Mouse (Mus musculus) CH12.LX (cell line): ENCODE results near the gene Gm10226. TPM values are rescaled to one million over a fixed set of nuclear protein-coding genes. Genes with fewer than 3 reads are reported as not detected.
A peak's percentile ranks its signal among the peaks of the same experiment; 100 is the strongest.
"Not testable (repeated sequence)": the region's sequence is repeated elsewhere in the genome, so short reads cannot be mapped to it uniquely, and the experiment has no call there.

Experiments used
- DNase-seq: peaks from one replicate; pipeline ENCODE4 v3.0.0-alpha.2; 2013; ENCODE audit errors: extremely low read depth
- H3K27ac ChIP-seq: 2 replicates; pipeline ENCODE4 v1.5.1; 2012; ENCODE audit warnings: low read depth, mild to moderate bottlenecking, control low read depth, moderate library complexity; ENCODE audit not compliant: insufficient read depth
- H3K27me3 ChIP-seq: replicated peaks from 2 replicates; pipeline ENCODE3; 2012; ENCODE audit warnings: inconsistent platforms
- H3K36me3 ChIP-seq, 2 experiments: replicated peaks in 1 of 2; 2 replicates each; pipeline versions ENCODE3 to v1.6.1; 2012; ENCODE audit warnings: inconsistent platforms in 1 of 2, low read length in 1 of 2, mild to moderate bottlenecking in 1 of 2, mixed read lengths in 1 of 2, moderate library complexity in 1 of 2; ENCODE audit not compliant: control insufficient read depth in 1 of 2, insufficient read depth in 1 of 2
- H3K4me1 ChIP-seq, 2 experiments: 2 replicates each; pipeline ENCODE4 v1.6.1; 2012; ENCODE audit warnings: inconsistent platforms in 1 of 2, moderate library complexity in 1 of 2; ENCODE audit not compliant: insufficient read depth in 2 of 2, control insufficient read depth in 1 of 2
- H3K4me2 ChIP-seq: 2 replicates; pipeline ENCODE4 v1.6.1; 2012; ENCODE audit warnings: low read depth, mild to moderate bottlenecking, control low read depth; ENCODE audit not compliant: poor library complexity, insufficient read depth, severe bottlenecking
- H3K4me3 ChIP-seq, 3 experiments: fragments of 150-350 bp in 1 of 3; sonication (generic) in 1 of 3; replicated peaks in 1 of 3; 2 replicates each; pipeline versions ENCODE3 to v1.5.1; 2011 to 2012; ENCODE audit warnings: low read depth in 2 of 3, low read length in 2 of 3, mild to moderate bottlenecking in 2 of 3, moderate library complexity in 2 of 3, control low read depth in 1 of 3, improper control_type of control experiment in 1 of 3, inconsistent platforms in 1 of 3, mixed read lengths in 1 of 3; ENCODE audit not compliant: poor library complexity in 1 of 3
- H3K79me2 ChIP-seq: replicated peaks from 2 replicates; pipeline ENCODE4 v1.6.1; 2012; ENCODE audit warnings: mild to moderate bottlenecking, moderate library complexity; ENCODE audit not compliant: control insufficient read depth, poor library complexity, insufficient read depth, severe bottlenecking; ENCODE audit errors: extremely low read depth
- H3K9ac ChIP-seq: 2 replicates; pipeline ENCODE4 v1.6.1; 2012; ENCODE audit warnings: low read depth, mild to moderate bottlenecking, control low read depth, moderate library complexity; ENCODE audit not compliant: insufficient read depth
- H3K9me3 ChIP-seq: replicated peaks from 2 replicates; pipeline ENCODE3; 2012; ENCODE audit warnings: low read length, inconsistent platforms, mixed read lengths
- BHLHE40 ChIP-seq: IDR thresholded peaks from 2 replicates; pipeline ENCODE4 v1.6.1; 2011; ENCODE audit warnings: mild to moderate bottlenecking, low read depth, low read length, improper control_type of control experiment
- CHD1 ChIP-seq: IDR thresholded peaks from 2 replicates; pipeline ENCODE4 v1.6.1; 2012; ENCODE audit warnings: low read depth, low read length, improper control_type of control experiment, inconsistent platforms
- CHD2 ChIP-seq: IDR thresholded peaks from 2 replicates; pipeline ENCODE4 v1.6.1; 2011; ENCODE audit warnings: low read length, improper control_type of control experiment
- E2F4 ChIP-seq: IDR thresholded peaks from 2 replicates; pipeline ENCODE4 v1.6.1; 2011; ENCODE audit warnings: low read depth, low read length, improper control_type of control experiment; ENCODE audit not compliant: insufficient replicate concordance
- EP300 ChIP-seq: IDR thresholded peaks from 2 replicates; pipeline ENCODE4 v1.6.1; 2011; ENCODE audit warnings: low read length, improper control_type of control experiment
- ETS1 ChIP-seq: conservative IDR thresholded peaks from 2 replicates; pipeline ENCODE4 v1.6.1; 2012; ENCODE audit warnings: low read depth, mild to moderate bottlenecking, inconsistent platforms, low read length, improper control_type of control experiment, moderate library complexity
- IRF4 ChIP-seq: IDR thresholded peaks from 2 replicates; pipeline ENCODE4 v1.6.1; 2014; ENCODE audit warnings: low read depth, mild to moderate bottlenecking, inconsistent platforms, low read length, improper control_type of control experiment
- KAT2A ChIP-seq: IDR thresholded peaks from 2 replicates; pipeline ENCODE4 v1.6.1; 2012; ENCODE audit warnings: low read length, improper control_type of control experiment, inconsistent platforms; ENCODE audit not compliant: insufficient replicate concordance
- MAFK ChIP-seq: IDR thresholded peaks from 2 replicates; pipeline ENCODE4 v1.6.1; 2011; ENCODE audit warnings: low read length, improper control_type of control experiment; ENCODE audit not compliant: insufficient replicate concordance
- MAX ChIP-seq: IDR thresholded peaks from 2 replicates; pipeline ENCODE4 v1.6.1; 2011; ENCODE audit warnings: low read length, improper control_type of control experiment
- MAZ ChIP-seq: IDR thresholded peaks from 2 replicates; pipeline ENCODE4 v1.6.1; 2012; ENCODE audit warnings: low read depth, mild to moderate bottlenecking, inconsistent platforms, low read length, improper control_type of control experiment, moderate library complexity
- MEF2A ChIP-seq: IDR thresholded peaks from 2 replicates; pipeline ENCODE4 v1.6.1; 2014; ENCODE audit warnings: low read depth, mild to moderate bottlenecking, inconsistent platforms, low read length, improper control_type of control experiment, borderline replicate concordance
- MYC ChIP-seq: IDR thresholded peaks from 2 replicates; pipeline ENCODE4 v1.6.1; 2011; ENCODE audit warnings: low read depth, mild to moderate bottlenecking, improper control_type of control experiment, low read length
- NELFE ChIP-seq: IDR thresholded peaks from 2 replicates; pipeline ENCODE4 v1.6.1; 2011; ENCODE audit warnings: low read depth, low read length, improper control_type of control experiment
- NRF1 ChIP-seq: IDR thresholded peaks from 2 replicates; pipeline ENCODE4 v1.6.1; 2014; ENCODE audit warnings: low read depth, mild to moderate bottlenecking, inconsistent platforms, low read length, improper control_type of control experiment, moderate library complexity
- POLR2AphosphoS2 ChIP-seq: IDR thresholded peaks from 2 replicates; pipeline ENCODE4 v1.6.1; 2011; ENCODE audit warnings: low read depth, low read length, improper control_type of control experiment
- RCOR1 ChIP-seq: conservative IDR thresholded peaks from 2 replicates; pipeline ENCODE4 v1.6.1; 2012; ENCODE audit warnings: low read depth, mild to moderate bottlenecking, inconsistent platforms, low read length, improper control_type of control experiment
- SMC3 ChIP-seq: IDR thresholded peaks from 2 replicates; pipeline ENCODE4 v1.6.1; 2011; ENCODE audit warnings: low read depth, low read length, improper control_type of control experiment
- ZC3H11A ChIP-seq: IDR thresholded peaks from 2 replicates; pipeline ENCODE4 v1.6.1; 2012; ENCODE audit warnings: low read depth, mild to moderate bottlenecking, inconsistent platforms, low read length, improper control_type of control experiment
- ZMIZ1 ChIP-seq: IDR thresholded peaks from 2 replicates; pipeline ENCODE4 v1.6.1; 2012; ENCODE audit warnings: low read depth, mild to moderate bottlenecking, inconsistent platforms, low read length, improper control_type of control experiment
- ZNF384 ChIP-seq: IDR thresholded peaks from 2 replicates; pipeline ENCODE4 v1.6.1; 2012; ENCODE audit warnings: low read depth, low read length, improper control_type of control experiment, inconsistent platforms
- dilution Hi-C: fragments of 300-500 bp; cut with MboI; formaldehyde crosslinking; loops from 2 replicates; pipeline ENCODE4 v1.14.3; 2020; ENCODE audit warnings: low sequenced_read_pairs; ENCODE audit not compliant: extremely low pct_unique_long_range_greater_than_20kb, extremely low pct_ligation_motif_present
- in situ Hi-C: fragments of 300-500 bp; cut with MboI; formaldehyde crosslinking; loops from 3 replicates; pipeline ENCODE4 v1.14.3; 2019; ENCODE audit warnings: low sequenced_read_pairs, low pct_ligation_motif_present, low pct_unique_long_range_greater_than_20kb, mixed read lengths
- polyA plus RNA-seq: library from polyadenylated mRNA; unstranded; fragments of >175 nt; gene quantifications from 2 replicates; pipeline ENCODE4 v1.2.1, GENCODE M21; 2012; ENCODE audit warnings: low read depth; ENCODE audit not compliant: insufficient read length
- total RNA-seq, 2 experiments: library from RNA; depleted of rRNA; stranded (reverse); fragments of 300-350 nt in 1 of 2; fragments of >200 nt in 1 of 2; gene quantifications; 2 replicates each; pipeline ENCODE4 v1.2.3; 2012 to 2014

Gene Gm10226
- total and polyA plus RNA-seq, 3 experiments = 3.1 to 5.5 (median 4.8) TPM

GRCm38 (mm10) chr17:21708401-21708800, 16.7 kb downstream of the Gm10226 start:
- no peaks in the 10 kb centered on the region for H3K9me3 ChIP-seq
- DNase-seq = no peak
- H3K27me3 ChIP-seq = no peaks in the 10 kb centered on the region
- peaks cover 0 to under 1% of the 10 kb centered on the region in 2 experiments for H3K36me3 ChIP-seq
- H3K79me2 ChIP-seq = no peaks in the 10 kb centered on the region
- TF ChIP-seq ZC3H11A = no peak
- TF ChIP-seq E2F4 = no peak
- no peak for TF ChIP-seq MAFK
- no peak for TF ChIP-seq MAX
- no peak for TF ChIP-seq KAT2A
- no peak for TF ChIP-seq NELFE
- no peak for TF ChIP-seq CHD2
- TF ChIP-seq MYC = no peak
- no peak for TF ChIP-seq IRF4
- TF ChIP-seq EP300 = no peak
- TF ChIP-seq BHLHE40 = no peak
- TF ChIP-seq ZNF384 = no peak
- TF ChIP-seq, all 38 proteins: peak for 0
- Histone ChIP-seq H3K4me3 (peak overlapping the region; percentile 46 to 68 (median 60)), H3K4me2 (peak overlapping the region; percentile 26), H3K4me1 (0 out of 4 replicates have a peak, but pooled peaks cover 0 to 4% of the 10 kb centered on the region in 2 experiments), H3K27ac (no peak overlapping the region), H3K9ac (peak overlapping the region; percentile 18; the same call in 1 of the 2 replicates)
- dilution Hi-C loops (no loop called here), in situ Hi-C loops (no loop called here)

GRCm38 (mm10) chr17:21730495-21730894, 38.8 kb downstream of the Gm10226 start, which contains the start of gene Zfp229:
Gene Zfp229 (plus strand): TSS chr17:21730795.
- in situ Hi-C loops, H3K9me3 ChIP-seq, H3K79me2 ChIP-seq, H3K27ac ChIP-seq, DNase-seq, H3K9ac ChIP-seq, dilution Hi-C loops, H3K4me3 ChIP-seq, H3K4me2 ChIP-seq, H3K27me3 ChIP-seq, H3K36me3 ChIP-seq: not testable (repeated sequence)
- peaks cover 0 to 13% of the 10 kb centered on the region in 2 experiments; a peak in 3 of 4 replicates for H3K4me1 ChIP-seq

GRCm38 (mm10) chr17:21733049-21733448, 41.4 kb downstream of the Gm10226 start:
- DNase-seq = no peak
- Histone ChIP-seq H3K9me3 (no peaks in the 10 kb centered on the region), H3K9ac (peak overlapping the region; percentile 84), H3K36me3 (peaks cover 3 to 6% of the 10 kb centered on the region in 2 experiments), H3K79me2 (no peaks in the 10 kb centered on the region), H3K4me2 (peak overlapping the region; percentile 69), H3K4me1 (peaks cover 0 to 13% of the 10 kb centered on the region in 2 experiments; a peak in 3 of 4 replicates), H3K4me3 (peak overlapping the region; percentile 58 to 90 (median 73)), H3K27ac (no peak overlapping the region), H3K27me3 (no peaks in the 10 kb centered on the region)
- dilution Hi-C loops (no loop called here), in situ Hi-C loops (no loop called here)
- no peak for TF ChIP-seq EP300
- TF ChIP-seq MAZ = no peak
- no peak for TF ChIP-seq MAFK
- no peak for TF ChIP-seq ETS1
- no peak for TF ChIP-seq NRF1
- TF ChIP-seq SMC3 = no peak
- TF ChIP-seq MEF2A = no peak
- TF ChIP-seq CHD1 = no peak
- TF ChIP-seq IRF4 = no peak
- no peak for TF ChIP-seq RCOR1
- TF ChIP-seq POLR2AphosphoS2 = no peak
- no peak for TF ChIP-seq ZMIZ1
- no peak for TF ChIP-seq BHLHE40
- TF ChIP-seq KAT2A = no peak
